Mouse (Mus musculus) monocyte, adult 5-6 weeks (primary cell): ENCODE measurements around the gene Wnt9a. TPM values are rescaled to one million over a fixed set of nuclear protein-coding genes. Genes with fewer than 3 reads are reported as not detected.
"Not testable (repeated sequence)": the region's sequence is repeated elsewhere in the genome, so short reads cannot be mapped to it uniquely, and the experiment has no call there.

Experiments used
- ATAC-seq: fragments of 153-309, 156-312 bp; replicated peaks from 2 replicates; pipeline ENCODE4 v1.8.0; 2017; ENCODE audit warnings: mild to moderate bottlenecking; ENCODE audit not compliant: low TSS enrichment, insufficient number of reproducible peaks, severe bottlenecking, poor library complexity, low FRiP score
- total RNA-seq: library from RNA; stranded (forward); fragments of 200-1000, 200-491, 200-594 nt; gene quantifications from 3 replicates; pipeline ENCODE4 v1.2.3, GENCODE M21; 2017

The Wnt9a gene
- total RNA-seq, 1 experiment from 2014 or later = not detected

- no peak for ATAC-seq
Observed at GRCm38 (mm10) chr11:59300185-59300584, 6.5 kb upstream of the Wnt9a start.

- not testable (repeated sequence) for ATAC-seq
Observed at GRCm38 (mm10) chr11:59301053-59301452, 5.7 kb upstream of the Wnt9a start.

GRCm38 (mm10) chr11:59302700-59303569 lies 3.8 kb upstream of the Wnt9a start:
- ATAC-seq = peak; percentile 60

GRCm38 (mm10) chr11:59305008-59305820 lies 1.5 kb upstream of the Wnt9a start:
- ATAC-seq = no peak

- ATAC-seq = no peak
Observed at GRCm38 (mm10) chr11:59305821-59306215, 910 bp upstream of the Wnt9a start.

GRCm38 (mm10) chr11:59307422-59308163 lies 865 bp downstream of the Wnt9a start:
- no peak for ATAC-seq

GRCm38 (mm10) chr11:59308164-59308542 lies 1.4 kb downstream of the Wnt9a start:
- ATAC-seq = no peak

GRCm38 (mm10) chr11:59308625-59309024 lies 1.9 kb downstream of the Wnt9a start:
- no peak for ATAC-seq

DNA sequence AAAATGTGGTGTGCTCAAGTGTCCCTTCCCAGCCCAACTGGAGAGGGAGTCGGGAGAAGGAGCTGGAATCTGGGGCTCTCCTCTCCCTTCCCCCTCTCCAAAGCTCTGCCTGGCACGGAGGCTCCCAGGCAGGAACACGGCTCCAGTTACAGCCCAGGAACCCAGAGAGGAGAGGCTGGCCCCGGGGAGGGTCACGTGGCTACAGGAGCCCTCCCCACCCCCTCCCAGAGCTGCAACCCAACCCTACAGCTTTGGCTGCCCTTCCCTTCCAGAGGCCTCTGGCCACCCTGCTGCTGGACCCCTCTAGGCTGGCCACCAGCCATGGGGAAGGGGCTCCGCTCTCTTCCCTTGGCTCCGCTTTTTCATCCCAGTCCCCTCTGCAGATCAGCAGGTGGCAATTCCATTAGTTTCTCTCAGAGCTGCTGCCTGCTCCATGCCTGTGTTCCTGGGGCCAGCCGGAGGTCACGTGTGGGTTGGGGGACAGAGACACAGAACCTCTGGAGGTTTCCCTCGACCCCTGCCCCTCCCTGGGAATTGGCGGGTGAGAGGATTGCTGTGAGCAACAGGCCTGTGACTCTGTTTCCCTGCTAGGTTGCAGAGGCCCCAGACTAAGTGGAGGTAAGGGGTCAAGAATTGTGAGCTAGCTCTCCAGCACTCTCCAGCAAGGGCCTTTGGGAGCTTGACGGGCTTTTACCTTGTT lies 2.5 kb downstream of the Wnt9a start:
- no peak for ATAC-seq

DNA sequence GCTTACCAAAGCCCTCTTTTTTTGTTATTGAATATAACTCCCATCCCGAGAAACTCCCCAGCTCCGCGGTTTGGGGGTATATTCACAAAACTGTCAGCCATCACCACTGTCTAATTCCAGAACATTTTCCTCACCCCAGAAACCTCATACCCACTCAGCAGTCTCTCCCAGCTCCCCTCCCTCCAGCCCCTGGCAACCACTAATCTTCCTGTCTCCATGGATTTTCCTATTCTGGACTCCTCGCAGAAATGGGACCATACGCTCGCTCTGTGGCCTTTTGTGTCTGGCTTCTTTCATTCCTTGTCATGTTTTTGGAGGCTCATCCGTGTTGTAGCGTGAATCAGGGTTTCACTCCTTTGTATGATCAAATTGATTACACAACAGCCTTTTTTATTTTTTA lies 3.2 kb downstream of the Wnt9a start:
- no peak for ATAC-seq

DNA sequence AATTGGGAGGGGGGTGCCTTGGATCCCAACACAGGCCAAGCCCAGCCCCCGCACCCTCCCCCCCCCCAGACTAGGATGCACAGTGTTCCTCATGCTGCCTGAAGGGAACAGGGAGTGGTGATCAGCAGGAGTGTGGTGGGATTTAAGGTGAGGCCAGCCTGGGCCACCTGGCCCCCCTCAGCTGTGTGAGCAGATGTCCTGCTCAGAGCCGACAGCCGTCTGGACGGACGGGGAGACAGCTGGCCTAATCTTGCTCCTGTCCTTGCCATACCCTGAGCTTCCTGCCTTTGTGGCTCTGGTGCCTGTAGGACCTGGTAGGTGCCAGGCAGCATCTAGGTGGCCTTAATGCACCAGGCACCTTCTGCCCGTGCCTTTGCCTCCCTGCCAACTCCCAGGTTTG lies 5.3 kb downstream of the Wnt9a start:
- ATAC-seq = no peak

DNA sequence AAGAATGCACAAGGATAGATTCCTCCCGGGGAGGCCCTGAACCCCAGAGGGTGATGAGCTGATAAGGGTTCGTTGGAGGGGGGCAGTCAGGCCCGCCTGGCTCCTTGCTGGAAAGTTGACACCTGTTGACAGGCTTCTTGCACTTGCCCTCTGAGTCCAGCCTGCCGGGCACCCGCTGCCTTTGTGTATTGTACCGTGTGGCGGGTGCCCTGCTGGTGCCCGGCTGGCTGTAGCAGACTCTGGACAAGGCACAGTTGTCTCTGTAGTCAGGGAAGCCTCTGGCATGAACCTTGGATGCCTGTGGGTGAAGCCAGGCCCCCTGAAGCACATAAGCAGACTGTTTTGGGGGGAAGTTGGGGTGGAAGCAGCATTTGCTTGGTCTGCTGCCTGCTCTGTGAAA lies 5.8 kb downstream of the Wnt9a start:
- ATAC-seq = no peak

GRCm38 (mm10) chr11:59313029-59313811 lies 6.5 kb downstream of the Wnt9a start:
- no peak for ATAC-seq

- no peak for ATAC-seq
Observed at GRCm38 (mm10) chr11:59313944-59314343, 7.2 kb downstream of the Wnt9a start.

DNA sequence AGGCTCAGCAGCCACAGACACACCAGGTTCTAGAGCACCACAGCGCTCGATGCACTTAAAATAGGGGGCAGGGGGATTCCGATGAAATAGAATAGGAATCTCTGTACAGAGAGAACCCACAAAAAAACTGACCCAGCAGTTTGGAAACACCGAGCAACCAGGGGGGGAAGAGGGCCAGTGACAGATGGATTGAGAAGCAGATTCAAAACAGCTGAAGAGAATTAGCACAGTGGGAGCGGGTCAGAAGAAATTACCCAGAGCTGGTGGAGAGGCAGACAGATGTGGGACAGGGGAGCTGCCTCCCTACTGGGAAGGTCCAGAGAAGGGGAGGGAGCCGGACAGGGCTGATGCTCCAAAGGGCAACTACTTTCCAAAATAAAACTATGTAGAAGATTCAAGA lies 9.8 kb downstream of the Wnt9a start:
- no peak for ATAC-seq

DNA sequence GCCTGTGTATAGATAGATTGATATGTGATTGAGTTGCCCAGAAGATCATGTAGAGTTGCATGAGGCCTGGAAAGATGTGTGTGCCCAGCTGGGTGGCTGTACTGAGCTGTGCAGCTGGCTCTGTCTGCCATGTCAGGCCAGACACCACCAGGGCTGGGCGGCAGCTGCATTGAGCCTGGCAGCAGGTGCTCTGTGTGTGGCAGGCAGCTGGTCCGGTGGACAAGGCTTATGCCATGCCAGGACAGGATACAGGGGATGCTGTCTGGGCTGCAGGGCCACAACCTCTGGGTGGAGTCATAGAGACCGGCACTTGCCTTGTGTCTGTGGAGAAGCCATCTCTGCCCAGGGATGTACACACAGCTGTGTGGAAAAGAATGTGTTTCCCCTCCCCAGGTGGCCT lies 16.3 kb downstream of the Wnt9a start:
- ATAC-seq = no peak

GRCm38 (mm10) chr11:59324777-59325176 lies 18.0 kb downstream of the Wnt9a start:
- no peak for ATAC-seq

DNA sequence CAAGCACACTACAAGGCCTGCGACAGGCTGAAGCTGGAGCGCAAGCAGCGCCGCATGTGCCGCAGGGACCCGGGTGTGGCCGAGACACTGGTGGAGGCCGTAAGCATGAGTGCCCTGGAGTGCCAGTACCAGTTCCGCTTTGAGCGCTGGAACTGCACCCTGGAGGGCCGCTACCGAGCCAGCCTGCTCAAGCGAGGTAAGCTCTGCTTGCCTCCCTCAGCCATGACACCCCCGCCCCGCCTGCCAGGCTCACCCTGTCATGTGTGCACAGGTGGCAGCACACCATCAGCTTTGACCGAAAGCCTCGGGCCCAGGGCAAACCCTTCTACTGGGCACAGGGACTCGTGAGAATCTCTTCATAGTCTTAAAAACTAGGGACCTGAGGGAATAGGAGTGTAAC lies 20.9 kb downstream of the Wnt9a start:
- ATAC-seq = no peak
